Mouse (Mus musculus) CH12.LX (cell line): ENCODE measurements around the gene Cercam. TPM values are rescaled to one million over a fixed set of nuclear protein-coding genes. Genes with fewer than 3 reads are reported as not detected.

Source experiments
- DNase-seq: peaks from one replicate; pipeline ENCODE4 v3.0.0-alpha.2; 2013; ENCODE audit errors: extremely low read depth
- H3K27ac ChIP-seq: 2 replicates; pipeline ENCODE4 v1.5.1; 2012; ENCODE audit warnings: low read depth, mild to moderate bottlenecking, control low read depth, moderate library complexity; ENCODE audit not compliant: insufficient read depth
- H3K27me3 ChIP-seq: replicated peaks from 2 replicates; pipeline ENCODE3; 2012; ENCODE audit warnings: inconsistent platforms
- H3K36me3 ChIP-seq, 2 experiments: replicated peaks in 1 of 2; 2 replicates each; pipeline versions ENCODE3 to v1.6.1; 2012; ENCODE audit warnings: inconsistent platforms in 1 of 2, low read length in 1 of 2, mild to moderate bottlenecking in 1 of 2, mixed read lengths in 1 of 2, moderate library complexity in 1 of 2; ENCODE audit not compliant: control insufficient read depth in 1 of 2, insufficient read depth in 1 of 2
- H3K4me1 ChIP-seq, 2 experiments: 2 replicates each; pipeline ENCODE4 v1.6.1; 2012; ENCODE audit warnings: inconsistent platforms in 1 of 2, moderate library complexity in 1 of 2; ENCODE audit not compliant: insufficient read depth in 2 of 2, control insufficient read depth in 1 of 2
- H3K4me2 ChIP-seq: 2 replicates; pipeline ENCODE4 v1.6.1; 2012; ENCODE audit warnings: low read depth, mild to moderate bottlenecking, control low read depth; ENCODE audit not compliant: poor library complexity, insufficient read depth, severe bottlenecking
- H3K4me3 ChIP-seq, 3 experiments: fragments of 150-350 bp in 1 of 3; sonication (generic) in 1 of 3; replicated peaks in 1 of 3; 2 replicates each; pipeline versions ENCODE3 to v1.5.1; 2011 to 2012; ENCODE audit warnings: low read depth in 2 of 3, low read length in 2 of 3, mild to moderate bottlenecking in 2 of 3, moderate library complexity in 2 of 3, control low read depth in 1 of 3, improper control_type of control experiment in 1 of 3, inconsistent platforms in 1 of 3, mixed read lengths in 1 of 3; ENCODE audit not compliant: poor library complexity in 1 of 3
- H3K79me2 ChIP-seq: replicated peaks from 2 replicates; pipeline ENCODE4 v1.6.1; 2012; ENCODE audit warnings: mild to moderate bottlenecking, moderate library complexity; ENCODE audit not compliant: control insufficient read depth, poor library complexity, insufficient read depth, severe bottlenecking; ENCODE audit errors: extremely low read depth
- H3K9ac ChIP-seq: 2 replicates; pipeline ENCODE4 v1.6.1; 2012; ENCODE audit warnings: low read depth, mild to moderate bottlenecking, control low read depth, moderate library complexity; ENCODE audit not compliant: insufficient read depth
- H3K9me3 ChIP-seq: replicated peaks from 2 replicates; pipeline ENCODE3; 2012; ENCODE audit warnings: low read length, inconsistent platforms, mixed read lengths
- BHLHE40 ChIP-seq: IDR thresholded peaks from 2 replicates; pipeline ENCODE4 v1.6.1; 2011; ENCODE audit warnings: mild to moderate bottlenecking, low read depth, low read length, improper control_type of control experiment
- CHD2 ChIP-seq: IDR thresholded peaks from 2 replicates; pipeline ENCODE4 v1.6.1; 2011; ENCODE audit warnings: low read length, improper control_type of control experiment
- E2F4 ChIP-seq: IDR thresholded peaks from 2 replicates; pipeline ENCODE4 v1.6.1; 2011; ENCODE audit warnings: low read depth, low read length, improper control_type of control experiment; ENCODE audit not compliant: insufficient replicate concordance
- ETS1 ChIP-seq: conservative IDR thresholded peaks from 2 replicates; pipeline ENCODE4 v1.6.1; 2012; ENCODE audit warnings: low read depth, mild to moderate bottlenecking, inconsistent platforms, low read length, improper control_type of control experiment, moderate library complexity
- GABPA ChIP-seq: IDR thresholded peaks from 2 replicates; pipeline ENCODE4 v1.6.1; 2012; ENCODE audit warnings: low read depth, low read length, improper control_type of control experiment, inconsistent platforms; ENCODE audit not compliant: insufficient replicate concordance
- IRF4 ChIP-seq: IDR thresholded peaks from 2 replicates; pipeline ENCODE4 v1.6.1; 2014; ENCODE audit warnings: low read depth, mild to moderate bottlenecking, inconsistent platforms, low read length, improper control_type of control experiment
- JUN ChIP-seq: IDR thresholded peaks from 2 replicates; pipeline ENCODE4 v1.6.1; 2011; ENCODE audit warnings: low read depth, mild to moderate bottlenecking, low read length, improper control_type of control experiment, moderate library complexity; ENCODE audit not compliant: insufficient read depth
- JUND ChIP-seq: conservative IDR thresholded peaks from 2 replicates; pipeline ENCODE4 v1.6.1; 2011; ENCODE audit warnings: low read depth, low read length, improper control_type of control experiment
- KAT2A ChIP-seq: IDR thresholded peaks from 2 replicates; pipeline ENCODE4 v1.6.1; 2012; ENCODE audit warnings: low read length, improper control_type of control experiment, inconsistent platforms; ENCODE audit not compliant: insufficient replicate concordance
- MAFK ChIP-seq: IDR thresholded peaks from 2 replicates; pipeline ENCODE4 v1.6.1; 2011; ENCODE audit warnings: low read length, improper control_type of control experiment; ENCODE audit not compliant: insufficient replicate concordance
- MAX ChIP-seq: IDR thresholded peaks from 2 replicates; pipeline ENCODE4 v1.6.1; 2011; ENCODE audit warnings: low read length, improper control_type of control experiment
- MAZ ChIP-seq: IDR thresholded peaks from 2 replicates; pipeline ENCODE4 v1.6.1; 2012; ENCODE audit warnings: low read depth, mild to moderate bottlenecking, inconsistent platforms, low read length, improper control_type of control experiment, moderate library complexity
- MEF2A ChIP-seq: IDR thresholded peaks from 2 replicates; pipeline ENCODE4 v1.6.1; 2014; ENCODE audit warnings: low read depth, mild to moderate bottlenecking, inconsistent platforms, low read length, improper control_type of control experiment, borderline replicate concordance
- MYC ChIP-seq: IDR thresholded peaks from 2 replicates; pipeline ENCODE4 v1.6.1; 2011; ENCODE audit warnings: low read depth, mild to moderate bottlenecking, improper control_type of control experiment, low read length
- NELFE ChIP-seq: IDR thresholded peaks from 2 replicates; pipeline ENCODE4 v1.6.1; 2011; ENCODE audit warnings: low read depth, low read length, improper control_type of control experiment
- NRF1 ChIP-seq: IDR thresholded peaks from 2 replicates; pipeline ENCODE4 v1.6.1; 2014; ENCODE audit warnings: low read depth, mild to moderate bottlenecking, inconsistent platforms, low read length, improper control_type of control experiment, moderate library complexity
- POLR2A ChIP-seq: IDR thresholded peaks from 2 replicates; pipeline ENCODE4 v1.6.1; 2011; ENCODE audit warnings: low read depth, mild to moderate bottlenecking, improper control_type of control experiment, low read length
- RAD21 ChIP-seq: IDR thresholded peaks from 2 replicates; pipeline ENCODE4 v1.6.1; 2011; ENCODE audit warnings: low read depth, mild to moderate bottlenecking, low read length, improper control_type of control experiment, moderate library complexity
- RCOR1 ChIP-seq: conservative IDR thresholded peaks from 2 replicates; pipeline ENCODE4 v1.6.1; 2012; ENCODE audit warnings: low read depth, mild to moderate bottlenecking, inconsistent platforms, low read length, improper control_type of control experiment
- SIN3A ChIP-seq: IDR thresholded peaks from 2 replicates; pipeline ENCODE4 v1.6.1; 2012; ENCODE audit warnings: low read length, improper control_type of control experiment, inconsistent platforms
- SMC3 ChIP-seq: IDR thresholded peaks from 2 replicates; pipeline ENCODE4 v1.6.1; 2011; ENCODE audit warnings: low read depth, low read length, improper control_type of control experiment
- TBP ChIP-seq: conservative IDR thresholded peaks from 2 replicates; pipeline ENCODE4 v1.6.1; 2011; ENCODE audit warnings: low read depth, low read length, improper control_type of control experiment
- TCF12 ChIP-seq: IDR thresholded peaks from 2 replicates; pipeline ENCODE4 v1.6.1; 2014; ENCODE audit warnings: low read depth, mild to moderate bottlenecking, inconsistent platforms, low read length, improper control_type of control experiment
- UBTF ChIP-seq: IDR thresholded peaks from 2 replicates; pipeline ENCODE4 v1.6.1; 2012; ENCODE audit warnings: low read depth, mild to moderate bottlenecking, inconsistent platforms, low read length, improper control_type of control experiment, moderate library complexity
- USF1 ChIP-seq: IDR thresholded peaks from 2 replicates; pipeline ENCODE4 v1.6.1; 2014; ENCODE audit warnings: low read depth, mild to moderate bottlenecking, inconsistent platforms, low read length, improper control_type of control experiment
- USF2 ChIP-seq: conservative IDR thresholded peaks from 2 replicates; pipeline ENCODE4 v1.6.1; 2011; ENCODE audit warnings: low read depth, low read length, improper control_type of control experiment
- ZMIZ1 ChIP-seq: IDR thresholded peaks from 2 replicates; pipeline ENCODE4 v1.6.1; 2012; ENCODE audit warnings: low read depth, mild to moderate bottlenecking, inconsistent platforms, low read length, improper control_type of control experiment
- ZNF384 ChIP-seq: IDR thresholded peaks from 2 replicates; pipeline ENCODE4 v1.6.1; 2012; ENCODE audit warnings: low read depth, low read length, improper control_type of control experiment, inconsistent platforms
- dilution Hi-C: fragments of 300-500 bp; cut with MboI; formaldehyde crosslinking; loops from 2 replicates; pipeline ENCODE4 v1.14.3; 2020; ENCODE audit warnings: low sequenced_read_pairs; ENCODE audit not compliant: extremely low pct_unique_long_range_greater_than_20kb, extremely low pct_ligation_motif_present
- in situ Hi-C: fragments of 300-500 bp; cut with MboI; formaldehyde crosslinking; loops from 3 replicates; pipeline ENCODE4 v1.14.3; 2019; ENCODE audit warnings: low sequenced_read_pairs, low pct_ligation_motif_present, low pct_unique_long_range_greater_than_20kb, mixed read lengths
- polyA plus RNA-seq: library from polyadenylated mRNA; unstranded; fragments of >175 nt; gene quantifications from 2 replicates; pipeline ENCODE4 v1.2.1, GENCODE M21; 2012; ENCODE audit warnings: low read depth; ENCODE audit not compliant: insufficient read length
- total RNA-seq, 2 experiments: library from RNA; depleted of rRNA; stranded (reverse); fragments of 300-350 nt in 1 of 2; fragments of >200 nt in 1 of 2; gene quantifications; 2 replicates each; pipeline ENCODE4 v1.2.3; 2012 to 2014

Gene Cercam
- total and polyA plus RNA-seq, 3 experiments = 3.0 to 6.1 (median 3.7) TPM

GRCm38 (mm10) chr2:29826318-29826925 lies 42.5 kb upstream of the Cercam start:
- peaks cover 5 to 14% of the 10 kb centered on the region in 2 experiments; a peak in 3 of 4 replicates for H3K4me1 ChIP-seq
- dilution Hi-C loops = no loop called here
- in situ Hi-C loops = no loop called here
- TF ChIP-seq SMC3 (no peak), GABPA (no peak), BHLHE40 (no peak), TBP (no peak), CHD2 (no peak), JUN (no peak), IRF4 (no peak), USF2 (no peak), ZNF384 (no peak), JUND (no peak), RCOR1 (no peak), MEF2A (no peak; the same call in 1 of the 2 replicates), TCF12 (no peak), SIN3A (no peak), UBTF (no peak), E2F4 (no peak), KAT2A (no peak)
- H3K36me3 ChIP-seq = peaks cover 0 to 25% of the 10 kb centered on the region in 2 experiments
- peak overlapping the region; percentile 81 for H3K9ac ChIP-seq
- H3K9me3 ChIP-seq = no peaks in the 10 kb centered on the region
- H3K27me3 ChIP-seq = no peaks in the 10 kb centered on the region
- DNase-seq = no peak
- H3K4me3 ChIP-seq = peak overlapping the region; percentile 78 to 100 (median 95)
- peaks cover 33% of the 10 kb centered on the region for H3K79me2 ChIP-seq
- peak overlapping the region; percentile 30 for H3K4me2 ChIP-seq
- peak overlapping the region; percentile 77 for H3K27ac ChIP-seq

- DNase-seq = peak; percentile 99
- H3K9me3 ChIP-seq = no peaks in the 10 kb centered on the region
- H3K79me2 ChIP-seq = peaks cover 33% of the 10 kb centered on the region
- in situ Hi-C loops (no loop called here), dilution Hi-C loops (no loop called here)
- H3K27ac ChIP-seq = peak overlapping the region; percentile 77
- H3K4me2 ChIP-seq = no peak overlapping the region
- peaks cover 5 to 14% of the 10 kb centered on the region in 2 experiments; a peak in 3 of 4 replicates for H3K4me1 ChIP-seq
- H3K9ac ChIP-seq = peak overlapping the region; percentile 81
- H3K4me3 ChIP-seq = peak overlapping the region; percentile 87 to 100 (median 95)
- H3K36me3 ChIP-seq = peaks cover 0 to 32% of the 10 kb centered on the region in 2 experiments
- H3K27me3 ChIP-seq = no peaks in the 10 kb centered on the region
- TF ChIP-seq NELFE (peak; percentile 89), CHD2 (peak; percentile 72), ZMIZ1 (peak; percentile 84), JUND (peak; percentile 62; the same call in 1 of the 2 replicates), MAZ (peak; percentile 81; the same call in 1 of the 2 replicates), RCOR1 (peak; percentile 80; the same call in 1 of the 2 replicates), MEF2A (peak; percentile 67), JUN (no peak), IRF4 (peak; percentile 71; the same call in 1 of the 2 replicates), NRF1 (peak; percentile 48; the same call in 1 of the 2 replicates), ETS1 (peak; percentile 67), RAD21 (no peak), USF1 (no peak), E2F4 (0 out of 2 replicates have a peak, but pooled peaks have one; percentile 82), MAFK (peak; percentile 50; the same call in 1 of the 2 replicates), TCF12 (peak; percentile 80; the same call in 1 of the 2 replicates), USF2 (no peak), MYC (peak; percentile 81; the same call in 1 of the 2 replicates), MAX (peak; percentile 82), POLR2A (peak; percentile 75)
These were observed 41.8 kb upstream of the Cercam start for GRCm38 (mm10) chr2:29826926-29827708.
